Mouse (Mus musculus) CH12.LX (cell line): ENCODE results near the gene Gnai1. TPM values are rescaled to one million over a fixed set of nuclear protein-coding genes. Genes with fewer than 3 reads are reported as not detected.

Source experiments
- DNase-seq: peaks from one replicate; pipeline ENCODE4 v3.0.0-alpha.2; 2013; ENCODE audit errors: extremely low read depth
- H3K27ac ChIP-seq: 2 replicates; pipeline ENCODE4 v1.5.1; 2012; ENCODE audit warnings: low read depth, mild to moderate bottlenecking, control low read depth, moderate library complexity; ENCODE audit not compliant: insufficient read depth
- H3K27me3 ChIP-seq: replicated peaks from 2 replicates; pipeline ENCODE3; 2012; ENCODE audit warnings: inconsistent platforms
- H3K36me3 ChIP-seq, 2 experiments: replicated peaks in 1 of 2; 2 replicates each; pipeline versions ENCODE3 to v1.6.1; 2012; ENCODE audit warnings: inconsistent platforms in 1 of 2, low read length in 1 of 2, mild to moderate bottlenecking in 1 of 2, mixed read lengths in 1 of 2, moderate library complexity in 1 of 2; ENCODE audit not compliant: control insufficient read depth in 1 of 2, insufficient read depth in 1 of 2
- H3K4me1 ChIP-seq, 2 experiments: 2 replicates each; pipeline ENCODE4 v1.6.1; 2012; ENCODE audit warnings: inconsistent platforms in 1 of 2, moderate library complexity in 1 of 2; ENCODE audit not compliant: insufficient read depth in 2 of 2, control insufficient read depth in 1 of 2
- H3K4me2 ChIP-seq: 2 replicates; pipeline ENCODE4 v1.6.1; 2012; ENCODE audit warnings: low read depth, mild to moderate bottlenecking, control low read depth; ENCODE audit not compliant: poor library complexity, insufficient read depth, severe bottlenecking
- H3K4me3 ChIP-seq, 3 experiments: fragments of 150-350 bp in 1 of 3; sonication (generic) in 1 of 3; replicated peaks in 1 of 3; 2 replicates each; pipeline versions ENCODE3 to v1.5.1; 2011 to 2012; ENCODE audit warnings: low read depth in 2 of 3, low read length in 2 of 3, mild to moderate bottlenecking in 2 of 3, moderate library complexity in 2 of 3, control low read depth in 1 of 3, improper control_type of control experiment in 1 of 3, inconsistent platforms in 1 of 3, mixed read lengths in 1 of 3; ENCODE audit not compliant: poor library complexity in 1 of 3
- H3K79me2 ChIP-seq: replicated peaks from 2 replicates; pipeline ENCODE4 v1.6.1; 2012; ENCODE audit warnings: mild to moderate bottlenecking, moderate library complexity; ENCODE audit not compliant: control insufficient read depth, poor library complexity, insufficient read depth, severe bottlenecking; ENCODE audit errors: extremely low read depth
- H3K9ac ChIP-seq: 2 replicates; pipeline ENCODE4 v1.6.1; 2012; ENCODE audit warnings: low read depth, mild to moderate bottlenecking, control low read depth, moderate library complexity; ENCODE audit not compliant: insufficient read depth
- H3K9me3 ChIP-seq: replicated peaks from 2 replicates; pipeline ENCODE3; 2012; ENCODE audit warnings: low read length, inconsistent platforms, mixed read lengths
- E2F4 ChIP-seq: IDR thresholded peaks from 2 replicates; pipeline ENCODE4 v1.6.1; 2011; ENCODE audit warnings: low read depth, low read length, improper control_type of control experiment; ENCODE audit not compliant: insufficient replicate concordance
- ELF1 ChIP-seq: IDR thresholded peaks from 2 replicates; pipeline ENCODE4 v1.6.1; 2014; ENCODE audit warnings: low read depth, mild to moderate bottlenecking, inconsistent platforms, low read length, improper control_type of control experiment
- ETS1 ChIP-seq: conservative IDR thresholded peaks from 2 replicates; pipeline ENCODE4 v1.6.1; 2012; ENCODE audit warnings: low read depth, mild to moderate bottlenecking, inconsistent platforms, low read length, improper control_type of control experiment, moderate library complexity
- IRF4 ChIP-seq: IDR thresholded peaks from 2 replicates; pipeline ENCODE4 v1.6.1; 2014; ENCODE audit warnings: low read depth, mild to moderate bottlenecking, inconsistent platforms, low read length, improper control_type of control experiment
- JUND ChIP-seq: conservative IDR thresholded peaks from 2 replicates; pipeline ENCODE4 v1.6.1; 2011; ENCODE audit warnings: low read depth, low read length, improper control_type of control experiment
- MAZ ChIP-seq: IDR thresholded peaks from 2 replicates; pipeline ENCODE4 v1.6.1; 2012; ENCODE audit warnings: low read depth, mild to moderate bottlenecking, inconsistent platforms, low read length, improper control_type of control experiment, moderate library complexity
- MEF2A ChIP-seq: IDR thresholded peaks from 2 replicates; pipeline ENCODE4 v1.6.1; 2014; ENCODE audit warnings: low read depth, mild to moderate bottlenecking, inconsistent platforms, low read length, improper control_type of control experiment, borderline replicate concordance
- NRF1 ChIP-seq: IDR thresholded peaks from 2 replicates; pipeline ENCODE4 v1.6.1; 2014; ENCODE audit warnings: low read depth, mild to moderate bottlenecking, inconsistent platforms, low read length, improper control_type of control experiment, moderate library complexity
- PAX5 ChIP-seq: IDR thresholded peaks from 2 replicates; pipeline ENCODE4 v1.6.1; 2012; ENCODE audit warnings: low read length, inconsistent platforms, mixed read lengths
- TBP ChIP-seq: conservative IDR thresholded peaks from 2 replicates; pipeline ENCODE4 v1.6.1; 2011; ENCODE audit warnings: low read depth, low read length, improper control_type of control experiment
- TCF12 ChIP-seq: IDR thresholded peaks from 2 replicates; pipeline ENCODE4 v1.6.1; 2014; ENCODE audit warnings: low read depth, mild to moderate bottlenecking, inconsistent platforms, low read length, improper control_type of control experiment
- UBTF ChIP-seq: IDR thresholded peaks from 2 replicates; pipeline ENCODE4 v1.6.1; 2012; ENCODE audit warnings: low read depth, mild to moderate bottlenecking, inconsistent platforms, low read length, improper control_type of control experiment, moderate library complexity
- USF2 ChIP-seq: conservative IDR thresholded peaks from 2 replicates; pipeline ENCODE4 v1.6.1; 2011; ENCODE audit warnings: low read depth, low read length, improper control_type of control experiment
- ZC3H11A ChIP-seq: IDR thresholded peaks from 2 replicates; pipeline ENCODE4 v1.6.1; 2012; ENCODE audit warnings: low read depth, mild to moderate bottlenecking, inconsistent platforms, low read length, improper control_type of control experiment
- ZMIZ1 ChIP-seq: IDR thresholded peaks from 2 replicates; pipeline ENCODE4 v1.6.1; 2012; ENCODE audit warnings: low read depth, mild to moderate bottlenecking, inconsistent platforms, low read length, improper control_type of control experiment
- ZNF384 ChIP-seq: IDR thresholded peaks from 2 replicates; pipeline ENCODE4 v1.6.1; 2012; ENCODE audit warnings: low read depth, low read length, improper control_type of control experiment, inconsistent platforms
- dilution Hi-C: fragments of 300-500 bp; cut with MboI; formaldehyde crosslinking; loops from 2 replicates; pipeline ENCODE4 v1.14.3; 2020; ENCODE audit warnings: low sequenced_read_pairs; ENCODE audit not compliant: extremely low pct_unique_long_range_greater_than_20kb, extremely low pct_ligation_motif_present
- in situ Hi-C: fragments of 300-500 bp; cut with MboI; formaldehyde crosslinking; loops from 3 replicates; pipeline ENCODE4 v1.14.3; 2019; ENCODE audit warnings: low sequenced_read_pairs, low pct_ligation_motif_present, low pct_unique_long_range_greater_than_20kb, mixed read lengths
- polyA plus RNA-seq: library from polyadenylated mRNA; unstranded; fragments of >175 nt; gene quantifications from 2 replicates; pipeline ENCODE4 v1.2.1, GENCODE M21; 2012; ENCODE audit warnings: low read depth; ENCODE audit not compliant: insufficient read length
- total RNA-seq, 2 experiments: library from RNA; depleted of rRNA; stranded (reverse); fragments of 300-350 nt in 1 of 2; fragments of >200 nt in 1 of 2; gene quantifications; 2 replicates each; pipeline ENCODE4 v1.2.3; 2012 to 2014

Gnai1 gene
- total and polyA plus RNA-seq, 3 experiments: not detected

GRCm38 (mm10) chr5:18289530-18289929, 70.6 kb downstream of the Gnai1 start:
- H3K27ac ChIP-seq: no peak overlapping the region
- no peaks in the 10 kb centered on the region for H3K79me2 ChIP-seq
- H3K9ac ChIP-seq: no peak overlapping the region
- dilution Hi-C loops (no loop called here), in situ Hi-C loops (no loop called here)
- H3K4me2 ChIP-seq: no peak overlapping the region
- no peaks in the 10 kb centered on the region for H3K36me3 ChIP-seq
- TF ChIP-seq IRF4 (no peak), TCF12 (no peak), ZC3H11A (no peak), ZMIZ1 (no peak)
- peaks cover 0 to 5% of the 10 kb centered on the region in 2 experiments; a peak in 2 of 4 replicates for H3K4me1 ChIP-seq
- H3K9me3 ChIP-seq: no peaks in the 10 kb centered on the region
- H3K27me3 ChIP-seq: no peaks in the 10 kb centered on the region
- no peak overlapping the region for H3K4me3 ChIP-seq
- no peak for DNase-seq

DNA sequence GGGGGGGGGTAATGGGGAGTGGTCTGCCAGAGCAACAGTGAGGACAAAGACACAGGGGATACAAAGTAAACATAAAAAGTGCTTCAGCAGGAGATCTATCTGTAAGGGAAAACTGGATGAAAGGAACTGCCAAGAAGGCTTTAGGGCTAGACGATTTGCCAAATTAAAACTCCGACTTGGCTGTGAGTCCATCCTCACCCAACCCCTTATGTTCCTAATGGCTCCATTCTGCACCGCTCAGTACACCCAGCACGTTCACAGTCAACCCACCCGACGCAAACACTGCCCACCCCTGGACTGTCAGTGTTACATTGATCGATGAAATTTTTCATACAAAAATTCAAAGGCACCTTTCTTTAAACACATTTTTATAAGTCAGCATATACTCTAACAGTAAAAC, 71.5 kb downstream of the Gnai1 start:
- no peak overlapping the region for H3K27ac ChIP-seq
- no peak for DNase-seq
- no peak overlapping the region for H3K4me2 ChIP-seq
- peaks cover 0 to 5% of the 10 kb centered on the region in 2 experiments; a peak in 2 of 4 replicates for H3K4me1 ChIP-seq
- TF ChIP-seq NRF1 (no peak), MAZ (no peak)
- no peaks in the 10 kb centered on the region for H3K27me3 ChIP-seq
- H3K4me3 ChIP-seq: no peak overlapping the region
- H3K36me3 ChIP-seq: no peaks in the 10 kb centered on the region
- dilution Hi-C loops (no loop called here), in situ Hi-C loops (no loop called here)
- no peak overlapping the region for H3K9ac ChIP-seq
- H3K79me2 ChIP-seq: no peaks in the 10 kb centered on the region
- H3K9me3 ChIP-seq: no peaks in the 10 kb centered on the region

DNA sequence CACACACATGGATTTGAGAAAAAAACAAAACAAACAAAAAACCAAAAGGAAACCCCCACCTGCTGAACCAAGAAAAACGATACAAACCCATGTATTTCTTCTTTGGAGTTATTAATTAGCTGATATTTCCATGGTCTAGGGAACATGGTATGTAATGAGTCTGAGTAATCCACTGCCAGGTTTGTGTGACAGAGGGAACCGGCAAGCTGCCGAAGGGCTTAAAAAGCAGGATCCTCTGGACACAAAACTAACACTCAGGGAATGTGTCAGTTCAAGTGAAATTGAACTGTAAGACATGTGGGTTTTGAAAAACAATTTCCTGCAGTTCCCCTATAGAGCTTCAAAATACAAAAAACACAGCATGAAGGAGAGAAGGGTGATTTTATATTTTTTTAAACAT, 72.1 kb downstream of the Gnai1 start:
- DNase-seq: no peak
- dilution Hi-C loops: no loop called here

More for the DNA sequence above, 72.1 kb downstream of the Gnai1 start:
- Histone ChIP-seq H3K79me2 (no peaks in the 10 kb centered on the region), H3K27me3 (no peaks in the 10 kb centered on the region), H3K4me3 (no peak overlapping the region), H3K36me3 (no peaks in the 10 kb centered on the region), H3K4me1 (peaks cover 0 to 5% of the 10 kb centered on the region in 2 experiments; a peak in 2 of 4 replicates), H3K9ac (no peak overlapping the region), H3K9me3 (no peaks in the 10 kb centered on the region)
- TF ChIP-seq JUND (no peak), UBTF (no peak), USF2 (no peak), MEF2A (no peak), PAX5 (no peak), TBP (no peak), E2F4 (no peak), ZC3H11A (no peak), IRF4 (no peak), ELF1 (no peak), ZNF384 (no peak), ETS1 (no peak), TCF12 (no peak), ZMIZ1 (no peak)
- TF ChIP-seq, all 38 proteins: peak for 0
- no peak overlapping the region for H3K4me2 ChIP-seq
- H3K27ac ChIP-seq: no peak overlapping the region
- in situ Hi-C loops: no loop called here
